Mouse (Mus musculus) kidney, adult 2 months (tissue): ENCODE measurements around the gene Pkd2l1.

Source experiments
- CTCF ChIP-seq: fragments of 200-500 bp; conservative IDR thresholded peaks from 2 replicates; pipeline ENCODE4 v1.5.1; 2011; ENCODE audit warnings: low read depth, mild to moderate bottlenecking, control low read depth, low read length, moderate library complexity, mixed read lengths; ENCODE audit not compliant: insufficient read depth, insufficient read length
- POLR2A ChIP-seq: fragments of 200-500 bp; IDR thresholded peaks from one replicate; pipeline ENCODE4 v1.6.1; 2011; ENCODE audit warnings: low read depth, low read length, control low read depth

DNA sequence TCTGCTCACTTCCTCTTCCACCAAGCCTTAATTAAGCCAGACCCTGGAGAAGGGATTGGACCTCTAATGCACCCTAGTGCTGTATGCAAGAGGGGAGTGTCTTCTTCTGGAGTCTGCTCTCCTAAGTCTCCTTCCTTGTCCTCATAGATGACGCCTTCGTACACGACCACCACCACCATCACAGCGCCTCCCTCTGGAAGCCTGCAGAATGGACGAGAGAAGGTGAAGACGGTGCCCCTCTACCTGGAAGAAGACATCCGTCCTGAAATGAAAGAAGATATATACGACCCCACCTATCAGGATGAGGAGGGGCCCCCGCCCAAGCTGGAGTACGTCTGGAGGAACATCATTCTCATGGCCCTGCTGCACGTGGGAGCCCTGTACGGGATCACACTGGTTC is 23.0 kb upstream of the Pkd2l1 start:
- TF ChIP-seq CTCF (no peak), POLR2A (no peak)
